Mouse (Mus musculus): ENCODE data around the gene Cpxcr1.

Gene Cpxcr1

DNA sequence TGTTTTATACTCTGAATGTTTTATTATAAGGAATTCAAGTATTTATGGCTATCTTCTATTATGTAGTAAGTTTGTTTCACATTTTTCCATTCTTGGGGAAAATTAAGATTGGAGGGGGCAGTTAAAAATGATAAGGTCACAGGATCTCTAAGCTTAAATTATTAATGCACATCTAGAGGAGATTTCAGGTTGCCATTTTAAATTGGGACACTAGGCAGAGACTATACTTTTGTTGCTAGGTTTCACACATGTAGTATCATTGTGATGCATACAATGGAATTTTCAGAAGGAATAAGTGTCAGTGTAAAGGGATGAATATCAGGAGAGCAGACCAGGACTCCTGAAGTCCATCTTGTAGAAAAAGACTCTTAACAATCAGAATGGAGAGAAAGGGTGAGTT lies at the start of gene Cpxcr1:
TSS of gene Cpxcr1 (plus strand) at position 301 of the 400 bp plus-strand sequence.
- no peak for DNase-seq (ENCODE audit: low spot score)

Measured in T-cell, adult 2 months (primary cell).